Mouse (Mus musculus) limb, embryonic 15.5 days (tissue): ENCODE measurements around the gene Homer3. TPM values are rescaled to one million over a fixed set of nuclear protein-coding genes. Genes with fewer than 3 reads are reported as not detected.

Experiments used
- ATAC-seq: fragments of 200-750 bp; cut with Nextera tagmentation; 2 replicates; pipeline ENCODE4 v1.8.0; 2017; ENCODE audit warnings: low read depth, moderate TSS enrichment; ENCODE audit not compliant: insufficient number of reproducible peaks, low FRiP score, low TSS enrichment
- H3K27ac ChIP-seq: fragments of 300-500 bp; sonication (generic); 2 replicates; pipeline ENCODE4 v1.5.1; 2015; ENCODE audit warnings: moderate library complexity, mild to moderate bottlenecking, inconsistent platforms
- H3K27me3 ChIP-seq: fragments of 300-500 bp; sonication (generic); 2 replicates; pipeline ENCODE4 v1.6.1; 2015; ENCODE audit warnings: inconsistent platforms
- H3K36me3 ChIP-seq: fragments of 300-500 bp; sonication (generic); 2 replicates; pipeline ENCODE4 v1.6.1; 2015; ENCODE audit warnings: inconsistent platforms
- H3K4me1 ChIP-seq: fragments of 300-500 bp; sonication (generic); 2 replicates; pipeline ENCODE4 v1.6.1; 2015; ENCODE audit warnings: inconsistent platforms
- H3K4me2 ChIP-seq: fragments of 300-500 bp; sonication (generic); 2 replicates; pipeline ENCODE4 v1.6.1; 2015; ENCODE audit warnings: mild to moderate bottlenecking, inconsistent platforms
- H3K4me3 ChIP-seq: fragments of 300-500 bp; sonication (generic); 2 replicates; pipeline ENCODE4 v1.5.1; 2015; ENCODE audit warnings: mild to moderate bottlenecking, inconsistent platforms
- H3K9ac ChIP-seq: fragments of 300-500 bp; sonication (generic); 2 replicates; pipeline ENCODE4 v1.6.1; 2015; ENCODE audit warnings: inconsistent platforms
- H3K9me3 ChIP-seq: fragments of 300-500 bp; sonication (generic); 2 replicates; pipeline ENCODE4 v1.6.1; 2016; ENCODE audit warnings: inconsistent platforms
- WGBS: fragments of 180-500 bp; shearing (Covaris S2); methylation state at CpG from one replicate; pipeline ENCODE4 v1.1.7; 2015; 5-methylcytosine and 5-hydroxymethylcytosine counted together
- polyA plus RNA-seq: library from polyadenylated mRNA; unstranded; fragments of >200 nt; fragmentation: Nextera tagmentation; extraction: Ambion mirVana; gene quantifications from 2 replicates; pipeline ENCODE4 v1.2.1, GENCODE M21; 2015

The Homer3 gene
- polyA plus RNA-seq, 1 experiment from 2014 or later: 40.7 TPM

GRCm38 (mm10) chr8:70343696-70344095 is 61.1 kb downstream of the Homer3 start:
- no peak overlapping the region for H3K4me3 ChIP-seq
- WGBS: 45% methylated on average over 6 of the region's 6 CpGs
- no peak for ATAC-seq
- H3K36me3 ChIP-seq: peaks cover 82% of the 10 kb centered on the region
- H3K4me1 ChIP-seq: peaks cover 30% of the 10 kb centered on the region
- H3K4me2 ChIP-seq: no peak overlapping the region
- no peak overlapping the region for H3K9ac ChIP-seq
- H3K9me3 ChIP-seq: no peaks in the 10 kb centered on the region
- H3K27me3 ChIP-seq: no peaks in the 10 kb centered on the region
- no peak overlapping the region for H3K27ac ChIP-seq

Other genes with a start within 250 kb of the Homer3 start
- 51.4 and 54.2 TPM in 2 replicates for gene Mau2, start 240.1 kb upstream of the Homer3 start, polyA plus RNA-seq
- gene Sugp1, start 240.0 kb upstream of the Homer3 start, polyA plus RNA-seq: 41.9 and 43.7 TPM in 2 replicates
- 0.61 and 0.91 TPM in 2 replicates for gene Tm6sf2, start 209.9 kb upstream of the Homer3 start, polyA plus RNA-seq
- 0.19 and 0.24 TPM in 2 replicates for gene Hapln4, start 199.4 kb upstream of the Homer3 start, polyA plus RNA-seq
- gene Ncan, start 162.0 kb upstream of the Homer3 start, polyA plus RNA-seq: 0.35 and 0.50 TPM in 2 replicates
- gene Nr2c2ap, start 151.5 kb upstream of the Homer3 start, polyA plus RNA-seq: 31.2 and 33.3 TPM in 2 replicates
- 20.2 and 20.9 TPM in 2 replicates for gene Rfxank, start 143.7 kb upstream of the Homer3 start, polyA plus RNA-seq
- 54.1 and 55.2 TPM in 2 replicates for gene Borcs8, start 143.3 kb upstream of the Homer3 start, polyA plus RNA-seq
- gene Mef2b, start 143.1 kb upstream of the Homer3 start, polyA plus RNA-seq: 0.19 and 0.48 TPM in 2 replicates
- gene Tmem161a, start 110.5 kb upstream of the Homer3 start, polyA plus RNA-seq: 64.9 and 74.3 TPM in 2 replicates
- gene Slc25a42, start 70.5 kb upstream of the Homer3 start, polyA plus RNA-seq: 5.7 and 5.8 TPM in 2 replicates
- 26.1 and 26.9 TPM in 2 replicates for gene Sugp2, start 48.6 kb upstream of the Homer3 start, polyA plus RNA-seq
- gene Armc6, start 48.4 kb upstream of the Homer3 start, polyA plus RNA-seq: 32.7 and 33.0 TPM in 2 replicates
- 52.7 and 53.1 TPM in 2 replicates for gene Ddx49, start 19.7 kb downstream of the Homer3 start, polyA plus RNA-seq
- gene Cope, start 19.7 kb downstream of the Homer3 start, polyA plus RNA-seq: 397 and 441 TPM in 2 replicates
- 8.8 and 9.6 TPM in 2 replicates for gene Cers1, start 32.9 kb downstream of the Homer3 start, polyA plus RNA-seq
- gene Gdf1, start 47.0 kb downstream of the Homer3 start, polyA plus RNA-seq: 2.9 and 4.1 TPM in 2 replicates
- 13.8 and 16.7 TPM in 2 replicates for gene Upf1, start 70.5 kb downstream of the Homer3 start, polyA plus RNA-seq
- 101 and 104 TPM in 2 replicates for gene Comp, start 90.7 kb downstream of the Homer3 start, polyA plus RNA-seq
- gene Crtc1, start 156.8 kb downstream of the Homer3 start, polyA plus RNA-seq: 22.2 and 22.4 TPM in 2 replicates
- gene Klhl26, start 194.1 kb downstream of the Homer3 start, polyA plus RNA-seq: 27.9 and 28.2 TPM in 2 replicates
- gene Tmem59l, start 204.5 kb downstream of the Homer3 start, polyA plus RNA-seq: 6.9 and 9.6 TPM in 2 replicates
- 91.2 and 97.7 TPM in 2 replicates for gene Crlf1, start 210.3 kb downstream of the Homer3 start, polyA plus RNA-seq
- 136 and 149 TPM in 2 replicates for gene Rex1bd, start 223.9 kb downstream of the Homer3 start, polyA plus RNA-seq
- 859 and 940 TPM in 2 replicates for gene Uba52, start 228.0 kb downstream of the Homer3 start, polyA plus RNA-seq
- gene Fkbp8, start 244.9 kb downstream of the Homer3 start, polyA plus RNA-seq: 274 and 278 TPM in 2 replicates
- 53.8 and 55.1 TPM in 2 replicates for gene Kxd1, start 245.1 kb downstream of the Homer3 start, polyA plus RNA-seq